Mouse (Mus musculus) G1E (cell line): ENCODE data around the gene Oscp1. TPM values are rescaled to one million over a fixed set of nuclear protein-coding genes. Genes with fewer than 3 reads are reported as not detected.

Source experiments
- ATAC-seq: 2 replicates; pipeline ENCODE4 v1.8.0; 2016; ENCODE audit warnings: mild to moderate bottlenecking; ENCODE audit not compliant: insufficient number of reproducible peaks, poor library complexity, low FRiP score, severe bottlenecking; ENCODE audit errors: extremely low read depth
- DNase-seq: peaks from one replicate; pipeline ENCODE4 v3.0.0; 2012; ENCODE audit warnings: low spot score
- H3K27me3 ChIP-seq: 2 replicates; pipeline ENCODE4 v1.6.1; 2012; ENCODE audit warnings: mild to moderate bottlenecking, low read length, inconsistent platforms; ENCODE audit not compliant: insufficient read depth
- H3K36me3 ChIP-seq: replicated peaks from 2 replicates; pipeline ENCODE3; 2012; ENCODE audit warnings: mild to moderate bottlenecking, inconsistent platforms
- H3K4me1 ChIP-seq: 2 replicates; pipeline ENCODE4 v1.6.1; 2012; ENCODE audit warnings: low read depth, low read length, inconsistent platforms, mixed read lengths; ENCODE audit not compliant: insufficient read depth
- H3K4me3 ChIP-seq: 2 replicates; pipeline ENCODE4 v1.5.1; 2012; ENCODE audit warnings: low read depth, mild to moderate bottlenecking, inconsistent platforms, low read length, moderate library complexity, mixed read lengths
- H3K9me3 ChIP-seq: replicated peaks from 2 replicates; pipeline ENCODE4 v1.6.1; 2012; ENCODE audit warnings: inconsistent platforms
- CTCF ChIP-seq: IDR thresholded peaks from 2 replicates; pipeline ENCODE4 v1.5.1; 2012; ENCODE audit warnings: low read depth, low read length, inconsistent platforms, mixed read lengths
- GATA1 ChIP-seq: IDR thresholded peaks from 2 replicates; pipeline ENCODE4 v1.6.1; 2012; ENCODE audit warnings: borderline replicate concordance, low read length, inconsistent platforms, mixed read lengths
- GATA2 ChIP-seq: IDR thresholded peaks from 2 replicates; pipeline ENCODE4 v1.6.1; 2012; ENCODE audit warnings: low read depth, low read length, inconsistent platforms, borderline replicate concordance
- POLR2AphosphoS5 ChIP-seq: IDR thresholded peaks from 2 replicates; pipeline ENCODE4 v1.6.1; 2012; ENCODE audit warnings: low read depth, low read length, inconsistent platforms; ENCODE audit not compliant: insufficient replicate concordance
- TAL1 ChIP-seq: conservative IDR thresholded peaks from 2 replicates; pipeline ENCODE4 v1.6.1; 2012; ENCODE audit warnings: low read depth, low read length, inconsistent platforms, mixed read lengths
- polyA plus RNA-seq: library from polyadenylated mRNA; stranded (reverse); fragments of >175 nt; gene quantifications from 2 replicates; pipeline ENCODE4 v1.2.3, GENCODE M21; 2012
- total RNA-seq, 2 experiments: library from RNA; stranded (forward) in 1 of 2; stranded (reverse) in 1 of 2; fragments of 200-1000 nt in 1 of 2; fragments of >200 nt in 1 of 2; fragmentation: Nextera tagmentation in 1 of 2; gene quantifications; 2 replicates each; pipeline ENCODE4 v1.2.3; 2014 to 2017

The Oscp1 gene
- total and polyA plus RNA-seq, 3 experiments: 1.9 to 9.8 (median 6.6) TPM

GRCm38 (mm10) chr4:126113243-126113642 lies 54.9 kb downstream of the Oscp1 start:
- no peaks in the 10 kb centered on the region for H3K9me3 ChIP-seq
- no peak overlapping the region for H3K4me3 ChIP-seq
- TF ChIP-seq CTCF (no peak), POLR2AphosphoS5 (no peak), TAL1 (no peak), GATA1 (no peak), GATA2 (no peak)
- ATAC-seq (no peak), DNase-seq (no peak)
- no peaks in the 10 kb centered on the region for H3K27me3 ChIP-seq
- H3K4me1 ChIP-seq: peaks cover 26% of the 10 kb centered on the region
- peaks cover 74% of the 10 kb centered on the region for H3K36me3 ChIP-seq

DNA sequence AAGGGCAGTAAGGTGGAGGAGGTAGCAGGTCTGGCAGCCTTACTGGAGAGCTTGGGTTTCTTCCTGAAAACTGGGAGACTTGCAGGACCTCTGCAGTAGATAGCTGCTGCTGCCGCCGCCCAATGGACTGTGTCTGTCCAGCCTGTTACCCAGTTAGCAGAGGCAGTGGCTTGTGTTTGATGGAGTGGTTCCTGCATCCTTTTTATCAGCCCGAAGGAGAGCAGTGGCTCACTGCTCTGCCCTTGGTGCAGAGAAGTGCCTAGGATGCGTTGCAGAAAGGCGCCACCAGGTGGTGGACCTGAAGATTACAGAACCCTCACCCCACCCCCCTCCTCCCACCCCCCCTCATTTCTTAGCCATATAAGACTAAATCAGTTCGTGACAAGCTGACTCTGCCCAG lies 55.6 kb downstream of the Oscp1 start:
- TF ChIP-seq CTCF (no peak), GATA1 (no peak), GATA2 (no peak), POLR2AphosphoS5 (no peak), TAL1 (no peak)
- DNase-seq (peak; percentile 12), ATAC-seq (no peak)
- peaks cover 23% of the 10 kb centered on the region for H3K4me1 ChIP-seq
- H3K36me3 ChIP-seq: peaks cover 74% of the 10 kb centered on the region
- no peaks in the 10 kb centered on the region for H3K27me3 ChIP-seq
- H3K9me3 ChIP-seq: no peaks in the 10 kb centered on the region
- H3K4me3 ChIP-seq: no peak overlapping the region

DNA sequence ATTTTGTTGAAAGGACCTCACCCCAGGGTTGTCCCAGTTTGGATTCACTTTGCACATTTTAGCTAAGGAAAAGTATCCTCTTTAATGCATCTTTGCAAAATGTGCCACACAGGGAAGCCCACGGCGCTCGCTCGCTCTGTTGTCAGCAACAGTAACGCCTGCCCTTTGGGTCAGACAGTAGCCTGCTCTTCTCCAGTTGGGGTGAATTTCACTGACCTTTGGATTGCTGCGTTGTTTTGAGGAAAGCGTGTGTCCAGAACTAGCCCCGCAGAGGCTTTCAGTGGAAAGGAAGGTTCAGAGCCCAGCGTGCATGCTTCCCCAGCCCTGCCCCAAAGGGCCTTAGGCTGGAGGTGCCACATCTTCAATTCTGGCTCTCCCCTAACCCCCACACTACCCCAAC lies 57.0 kb downstream of the Oscp1 start:
- no peak for ATAC-seq
- peaks cover 77% of the 10 kb centered on the region for H3K36me3 ChIP-seq
- no peak overlapping the region for H3K4me3 ChIP-seq
- TF ChIP-seq POLR2AphosphoS5 (no peak), GATA2 (no peak)
- DNase-seq: no peak
- H3K4me1 ChIP-seq: peaks cover 11% of the 10 kb centered on the region
- H3K9me3 ChIP-seq: no peaks in the 10 kb centered on the region
- no peaks in the 10 kb centered on the region for H3K27me3 ChIP-seq

GRCm38 (mm10) chr4:126115871-126116521 lies 57.6 kb downstream of the Oscp1 start:
- Histone ChIP-seq H3K36me3 (peaks cover 79% of the 10 kb centered on the region), H3K9me3 (no peaks in the 10 kb centered on the region), H3K27me3 (no peaks in the 10 kb centered on the region), H3K4me1 (peaks cover 5% of the 10 kb centered on the region), H3K4me3 (no peak overlapping the region)
- TF ChIP-seq CTCF (no peak), GATA1 (no peak), POLR2AphosphoS5 (no peak), GATA2 (no peak), TAL1 (no peak)
- no peak for DNase-seq
- no peak for ATAC-seq

- Histone ChIP-seq H3K36me3 (peaks cover 81% of the 10 kb centered on the region), H3K4me3 (no peak overlapping the region), H3K27me3 (no peaks in the 10 kb centered on the region), H3K9me3 (no peaks in the 10 kb centered on the region), H3K4me1 (peaks cover 2% of the 10 kb centered on the region; the same call in 1 of the 2 replicates)
- ATAC-seq (no peak), DNase-seq (no peak)
- TF ChIP-seq POLR2AphosphoS5: no peak
- no peak for TF ChIP-seq GATA2
- no peak for TF ChIP-seq CTCF
- TF ChIP-seq GATA1: no peak
- no peak for TF ChIP-seq TAL1
Observed at GRCm38 (mm10) chr4:126117116-126117515, 58.8 kb downstream of the Oscp1 start.

- Histone ChIP-seq H3K36me3 (peaks cover 82% of the 10 kb centered on the region), H3K9me3 (no peaks in the 10 kb centered on the region)
- no peak for DNase-seq
Observed at GRCm38 (mm10) chr4:126118651-126119050, 60.3 kb downstream of the Oscp1 start.

More at GRCm38 (mm10) chr4:126118651-126119050, 60.3 kb downstream of the Oscp1 start:
- Histone ChIP-seq H3K4me1 (peaks cover 2% of the 10 kb centered on the region; the same call in 1 of the 2 replicates), H3K27me3 (no peaks in the 10 kb centered on the region), H3K4me3 (no peak overlapping the region)
- TF ChIP-seq POLR2AphosphoS5: no peak
- no peak for TF ChIP-seq GATA1
- no peak for TF ChIP-seq TAL1
- TF ChIP-seq CTCF: no peak
- no peak for TF ChIP-seq GATA2
- no peak for ATAC-seq
